Mouse (Mus musculus) heart, adult 2 months (tissue): Measurements from ENCODE around the gene Klk6.

Experiments
- CTCF ChIP-seq: fragments of 200-600 bp; IDR thresholded peaks from 2 replicates; pipeline ENCODE4 v1.8.1; 2022; ENCODE audit warnings: antibody characterized with exemption, mild to moderate bottlenecking, moderate library complexity
- EP300 ChIP-seq: fragments of 200-500 bp; IDR thresholded peaks from 2 replicates; pipeline ENCODE4 v1.6.1; 2011; ENCODE audit warnings: low read depth, low read length, control low read depth; ENCODE audit not compliant: insufficient read depth
- POLR2A ChIP-seq: fragments of 200-500 bp; IDR thresholded peaks from 2 replicates; pipeline ENCODE4 v1.6.1; 2011; ENCODE audit warnings: mild to moderate bottlenecking, low read depth, low read length, control low read depth; ENCODE audit not compliant: insufficient read depth

GRCm38 (mm10) chr7:43880912-43881311, 56.6 kb downstream of the Klk6 start, which contains the start of gene Klk4:
- TF ChIP-seq POLR2A (no peak), CTCF (no peak), EP300 (no peak)
